Mouse (Mus musculus) monocyte, adult 2 months (primary cell): Measurements from ENCODE around the gene Nfe2l2.
A peak's percentile ranks its signal among the peaks of the same experiment; 100 is the strongest.

Source experiments
- DNase-seq, 2 experiments: peaks; one replicate each; pipeline ENCODE4 v3.0.0; 2022; ENCODE audit warnings: low spot score in 2 of 2, low read depth in 1 of 2

Gene Nfe2l2

GRCm38 (mm10) chr2:75704234-75705161, at the start of gene Nfe2l2:
TSS of gene Nfe2l2 (minus strand) at chr2:75704641.
- DNase-seq = peak; percentile 98 to 99

GRCm38 (mm10) chr2:75752306-75753175, 48.1 kb upstream of the Nfe2l2 start:
- no peak for DNase-seq

- DNase-seq = no peak
These were observed 47.5 kb upstream of the Nfe2l2 start for GRCm38 (mm10) chr2:75751896-75752295.

- DNase-seq = no peak
These were observed 46.4 kb upstream of the Nfe2l2 start for GRCm38 (mm10) chr2:75750869-75751268.

- DNase-seq = no peak
These were observed 45.7 kb upstream of the Nfe2l2 start for GRCm38 (mm10) chr2:75750043-75750718.

GRCm38 (mm10) chr2:75748841-75749240, 44.4 kb upstream of the Nfe2l2 start:
- DNase-seq = no peak

DNA sequence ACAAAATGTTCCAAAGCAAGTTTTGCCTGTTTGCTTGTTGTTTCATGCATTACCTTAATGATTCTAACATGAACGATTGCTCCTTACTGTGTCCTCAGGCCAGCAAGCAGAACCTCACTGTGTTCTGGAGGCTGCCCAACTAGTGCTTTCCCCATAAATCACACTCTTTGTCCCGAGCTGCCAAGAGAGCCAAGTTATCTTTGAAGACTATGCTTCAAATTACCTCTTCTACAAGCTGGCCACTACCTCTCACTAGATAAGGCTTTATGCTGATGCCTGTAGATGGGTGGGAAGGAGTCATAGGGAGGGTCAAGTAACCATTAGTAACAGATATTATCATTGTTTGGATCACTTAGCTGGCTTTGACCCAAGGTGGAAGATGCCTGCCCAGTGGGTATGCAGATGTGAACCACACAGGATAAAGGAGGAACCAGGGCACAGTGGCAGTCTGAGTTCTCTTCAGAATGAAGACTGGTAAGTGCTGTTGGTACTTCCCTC, 32.6 kb upstream of the Nfe2l2 start:
- peak in 1 of 2 experiments; percentile 8 for DNase-seq

- peak in 1 of 2 experiments; percentile 13 for DNase-seq
These were observed 29.9 kb upstream of the Nfe2l2 start for GRCm38 (mm10) chr2:75734196-75734865.

GRCm38 (mm10) chr2:75733177-75733576, 28.7 kb upstream of the Nfe2l2 start:
- peak in 1 of 2 experiments; percentile 60 for DNase-seq

DNA sequence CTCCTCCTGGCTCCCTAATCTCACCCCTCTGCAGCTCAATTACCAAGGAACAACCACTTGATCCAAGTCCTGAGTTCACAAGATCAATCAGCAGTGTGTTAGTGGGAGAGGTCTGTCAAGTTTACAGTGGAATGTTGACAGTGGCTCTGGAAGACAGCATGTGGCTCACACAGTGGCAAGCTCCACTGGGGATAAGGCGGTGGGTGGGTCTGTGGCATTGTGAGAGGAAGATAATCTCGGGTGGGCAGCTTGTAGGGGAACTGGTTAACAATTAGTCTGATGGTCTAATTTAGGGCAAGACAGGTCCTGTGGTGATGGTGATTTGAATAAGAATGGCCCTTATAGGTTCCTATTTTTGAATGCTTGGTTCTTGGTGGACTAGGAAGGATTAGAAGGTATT, 27.5 kb upstream of the Nfe2l2 start:
- peak in 1 of 2 experiments; percentile 4 for DNase-seq

GRCm38 (mm10) chr2:75731233-75731651, 26.8 kb upstream of the Nfe2l2 start:
- DNase-seq = peak; percentile 71 to 76

DNA sequence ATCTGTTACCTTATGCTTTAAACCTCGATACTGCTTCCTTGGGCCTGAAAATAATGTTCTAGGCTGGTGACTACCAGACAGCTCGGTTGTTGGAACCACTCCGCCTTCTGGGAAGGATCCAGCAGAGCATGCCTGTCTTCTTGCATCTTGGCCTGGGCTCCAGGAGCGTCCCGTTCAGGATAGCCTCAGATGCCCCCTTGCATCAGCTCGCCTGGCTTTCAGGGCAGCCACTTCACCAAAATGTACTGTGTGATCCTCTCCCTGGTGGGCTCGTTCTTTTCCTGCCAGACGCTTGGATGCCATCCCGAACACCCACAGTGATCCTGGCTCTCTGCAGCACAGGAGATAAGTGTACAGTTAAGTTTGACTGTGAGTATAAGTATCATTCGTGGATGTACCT, 25.6 kb upstream of the Nfe2l2 start:
- DNase-seq = no peak

DNA sequence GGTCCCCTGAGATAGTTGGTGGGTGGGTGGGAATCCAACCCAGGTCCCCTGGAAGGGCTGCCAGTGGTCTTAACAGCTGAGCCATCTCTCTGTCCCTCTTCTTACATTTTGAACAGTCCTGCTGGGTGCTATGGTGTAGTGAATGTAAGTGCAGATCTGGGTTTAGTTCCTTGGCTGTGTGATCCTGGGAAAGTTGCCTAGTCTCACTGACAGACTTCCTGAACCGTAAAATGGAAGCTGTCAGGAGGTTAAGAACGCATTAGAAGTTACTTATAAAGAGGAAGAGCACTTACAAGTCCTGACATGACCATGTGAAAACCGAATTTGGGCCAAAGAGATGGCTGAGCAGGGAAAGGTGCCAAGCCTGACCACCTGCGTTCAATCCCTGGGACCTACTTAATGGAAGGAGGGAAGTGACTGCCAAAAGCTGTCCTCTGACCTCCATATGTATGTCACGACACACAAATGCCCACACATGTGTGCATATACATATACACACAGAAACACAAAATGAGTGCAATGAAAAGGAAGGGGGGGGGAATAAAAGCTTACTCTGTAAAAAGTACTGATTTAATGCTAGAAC, 20.5 kb upstream of the Nfe2l2 start:
- no peak for DNase-seq

GRCm38 (mm10) chr2:75723481-75723880, 19.0 kb upstream of the Nfe2l2 start:
- no peak for DNase-seq

- DNase-seq = no peak
These were observed 18.5 kb upstream of the Nfe2l2 start for GRCm38 (mm10) chr2:75722893-75723292.

DNA sequence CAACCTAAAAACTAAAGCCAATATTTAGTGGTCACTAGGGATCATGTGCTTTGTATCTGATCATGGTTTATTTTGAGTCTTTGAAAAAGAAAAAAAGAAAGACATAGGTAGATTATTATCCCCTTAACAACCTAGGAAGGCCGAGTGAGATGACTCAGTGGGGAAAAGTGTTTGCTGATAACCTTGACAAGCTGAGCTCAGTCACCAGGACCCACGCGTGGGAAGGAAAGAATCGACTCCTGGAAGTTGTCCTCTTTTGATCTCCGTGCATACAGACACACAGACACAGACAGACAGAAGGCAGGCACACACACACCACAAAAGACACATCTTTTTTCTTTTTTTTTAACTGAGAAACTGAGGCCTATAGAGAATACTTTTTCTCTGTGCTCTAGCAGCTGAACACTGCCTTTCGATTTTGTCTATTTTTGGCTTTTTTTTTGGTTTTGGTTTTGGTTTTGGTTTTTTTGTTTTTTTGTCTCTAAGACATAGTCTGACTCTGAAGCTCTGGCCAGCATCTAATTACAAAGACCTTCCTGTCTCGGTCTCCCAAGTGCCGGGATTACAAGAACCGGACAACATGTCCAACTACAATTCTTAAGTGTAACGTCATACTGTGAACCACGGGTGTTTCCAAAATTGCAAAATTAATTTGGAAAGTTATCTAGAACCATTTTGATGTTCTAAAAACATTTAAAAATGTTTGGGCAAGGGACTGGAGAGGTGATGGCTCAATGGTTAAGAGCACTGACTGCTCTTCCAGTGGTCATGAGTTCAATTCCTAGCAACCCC, 16.0 kb upstream of the Nfe2l2 start:
- DNase-seq = no peak

DNA sequence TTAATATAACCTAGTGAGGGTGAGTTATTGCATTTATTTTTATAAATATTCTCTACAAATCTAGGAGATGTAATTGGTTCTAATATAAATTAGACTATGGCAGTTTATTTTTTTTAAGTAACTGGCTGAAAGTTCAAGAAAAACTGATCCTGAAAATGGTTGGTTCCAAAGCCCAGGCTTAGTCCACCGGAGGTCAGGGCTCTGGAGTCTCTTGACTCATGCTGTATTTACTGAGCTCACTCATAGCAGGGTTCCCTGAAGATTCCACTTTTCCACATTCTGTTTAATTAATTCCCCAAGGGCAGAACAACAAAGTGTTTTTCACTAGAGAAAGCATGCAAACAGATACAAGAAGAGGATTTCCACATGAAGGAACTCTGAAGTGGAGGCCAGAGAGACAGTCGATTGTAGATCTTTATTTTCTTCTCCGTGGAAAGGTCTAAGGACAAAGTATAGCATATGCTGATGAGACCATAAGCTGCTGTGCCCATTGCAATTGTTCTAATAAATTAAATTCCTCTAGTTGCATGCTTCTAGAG, 15.0 kb upstream of the Nfe2l2 start:
- no peak for DNase-seq

- DNase-seq = no peak
These were observed 11.9 kb upstream of the Nfe2l2 start for GRCm38 (mm10) chr2:75716046-75717016.
